Mouse (Mus musculus) liver (tissue): Measurements from ENCODE around the gene Axin1.
A peak's percentile ranks its signal among the peaks of the same experiment; 100 is the strongest.

Experiments used
- DNase-seq: peaks from one replicate; pipeline ENCODE4 v3.0.0-alpha.2; 2020; ENCODE audit warnings: mixed read lengths

The Axin1 gene

DNA sequence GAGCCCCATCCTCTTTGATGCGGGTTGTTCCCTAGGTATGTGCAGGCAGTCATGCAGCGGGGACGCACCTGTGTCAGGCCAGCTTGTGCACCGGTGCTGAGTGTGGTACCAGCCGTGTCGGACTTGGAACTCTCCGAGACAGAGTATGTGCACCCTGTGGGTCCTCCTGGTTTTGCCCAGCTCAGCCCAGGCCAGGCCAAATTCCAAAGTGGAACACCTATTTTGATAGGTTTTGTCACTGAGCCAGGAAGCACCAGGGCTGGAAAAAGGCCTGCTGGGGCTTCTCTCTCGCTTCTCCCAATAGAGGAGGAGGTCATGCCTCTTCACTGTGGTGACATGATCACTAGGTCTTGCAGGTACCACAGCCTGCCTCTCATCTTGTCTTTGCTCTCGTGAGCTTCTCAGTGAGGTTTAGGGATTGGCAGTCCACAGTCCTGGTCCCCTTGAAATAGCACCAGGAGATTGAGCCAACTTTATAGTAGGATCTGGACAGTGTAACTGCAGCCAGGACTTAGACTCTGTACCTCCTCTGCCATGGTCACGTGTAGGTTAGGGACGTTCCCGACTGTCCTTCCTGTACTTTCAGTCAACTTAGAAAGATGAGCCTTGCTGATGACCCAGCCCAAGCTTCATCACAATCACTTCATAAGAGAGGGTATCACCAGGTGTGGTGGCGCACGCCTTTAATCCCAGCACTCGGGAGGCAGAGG lies 54.1 kb downstream of the Axin1 start:
- no peak for DNase-seq

DNA sequence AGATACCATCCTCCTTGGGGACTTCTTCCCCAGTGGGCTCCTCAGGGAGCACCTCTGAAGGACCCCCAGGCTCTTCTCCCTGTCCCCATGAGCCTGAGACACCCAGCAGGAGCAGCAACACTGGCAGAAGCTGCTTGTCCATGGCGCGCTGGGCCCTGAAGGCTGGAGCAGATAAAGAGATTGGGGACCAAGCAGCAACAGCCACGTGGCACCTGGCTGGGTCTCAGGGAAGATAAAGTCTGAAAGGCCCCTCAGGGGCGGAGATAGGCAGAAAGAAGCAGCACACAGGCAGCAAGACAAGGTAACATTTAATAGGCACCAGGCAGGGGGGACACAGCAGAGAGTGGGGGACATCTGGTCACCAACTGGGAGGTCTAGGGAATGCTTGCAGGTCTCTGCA lies 60.4 kb downstream of the Axin1 start, which contains the start of gene Pdia2:
Gene Pdia2, minus strand, starts transcription at position 196 of the 400 bp plus-strand sequence.
- DNase-seq = peak; percentile 88

DNA sequence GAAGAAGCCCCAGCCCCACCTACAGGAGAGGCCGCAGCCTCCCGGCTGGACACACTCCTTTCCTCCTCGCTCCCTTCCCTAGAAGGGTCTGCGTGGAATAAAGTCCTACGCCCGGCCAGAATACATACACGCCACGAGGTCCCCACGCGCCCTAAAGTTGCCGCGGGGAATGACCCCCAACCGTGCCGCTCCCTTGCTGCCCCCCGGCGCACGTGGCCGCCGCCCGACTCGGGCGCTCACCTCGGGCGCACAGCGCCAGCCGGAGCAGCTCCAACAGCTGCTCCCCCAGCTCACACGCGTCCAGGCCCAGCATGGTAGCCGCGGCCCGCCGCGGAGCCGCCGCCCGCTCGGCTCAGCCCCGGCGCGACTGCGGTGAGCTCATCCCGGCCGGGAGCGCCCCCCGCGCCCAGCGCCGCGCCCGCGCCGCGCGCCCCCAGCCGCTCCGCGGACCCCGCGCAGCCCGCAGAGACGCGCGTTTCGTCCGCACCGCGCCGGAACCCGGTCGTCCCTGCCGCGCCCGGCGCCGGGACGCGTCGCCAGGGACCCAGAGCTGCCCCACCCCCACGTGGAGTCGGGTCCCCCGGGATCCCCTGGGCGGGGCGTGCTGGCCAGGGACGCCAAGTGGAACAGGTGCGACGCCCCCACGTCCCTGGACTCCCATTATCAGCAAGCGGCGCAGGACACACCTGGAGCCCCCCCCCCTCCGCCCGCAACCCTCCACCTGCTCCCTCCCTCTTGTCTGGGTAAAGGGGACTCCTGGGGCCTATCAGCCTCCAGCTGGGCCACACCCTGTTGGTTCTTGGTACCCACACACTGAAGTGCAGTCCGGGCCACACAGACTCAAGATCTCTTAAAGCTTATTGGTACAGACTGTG lies 62.6 kb downstream of the Axin1 start:
- DNase-seq = peak; percentile 78

GRCm38 (mm10) chr17:26201998-26202397 lies 63.5 kb downstream of the Axin1 start:
- DNase-seq = no peak

DNA sequence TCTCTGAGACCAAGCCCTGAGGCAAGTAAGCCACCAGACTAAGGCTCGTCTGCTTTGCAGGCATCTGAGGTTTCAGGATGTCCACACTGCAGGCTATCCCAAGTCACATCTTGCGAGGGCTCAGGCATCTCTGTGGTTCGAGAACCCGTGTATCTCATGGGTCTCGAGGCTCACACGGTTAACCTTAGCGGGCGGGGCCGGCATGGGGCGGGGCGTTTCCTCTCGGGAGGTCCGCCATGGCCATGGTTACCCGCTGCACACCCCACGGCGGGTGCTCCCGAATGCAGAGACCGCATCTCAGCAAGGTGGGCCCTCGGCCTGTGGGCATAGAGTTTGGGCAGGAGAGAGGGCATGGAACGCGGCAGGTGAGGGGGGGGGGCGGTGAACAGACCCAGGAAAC lies 64.2 kb downstream of the Axin1 start, which contains the start of gene Rgs11:
Gene Rgs11, plus strand, starts transcription at position 215 of the 400 bp plus-strand sequence.
- peak; percentile 72 for DNase-seq

- DNase-seq = peak; percentile 23
Observed at GRCm38 (mm10) chr17:26203321-26203811, 64.9 kb downstream of the Axin1 start.

- DNase-seq = no peak
Observed at GRCm38 (mm10) chr17:26204766-26205165, 66.3 kb downstream of the Axin1 start.

- DNase-seq = no peak
Observed at GRCm38 (mm10) chr17:26206392-26206791, 67.9 kb downstream of the Axin1 start.

DNA sequence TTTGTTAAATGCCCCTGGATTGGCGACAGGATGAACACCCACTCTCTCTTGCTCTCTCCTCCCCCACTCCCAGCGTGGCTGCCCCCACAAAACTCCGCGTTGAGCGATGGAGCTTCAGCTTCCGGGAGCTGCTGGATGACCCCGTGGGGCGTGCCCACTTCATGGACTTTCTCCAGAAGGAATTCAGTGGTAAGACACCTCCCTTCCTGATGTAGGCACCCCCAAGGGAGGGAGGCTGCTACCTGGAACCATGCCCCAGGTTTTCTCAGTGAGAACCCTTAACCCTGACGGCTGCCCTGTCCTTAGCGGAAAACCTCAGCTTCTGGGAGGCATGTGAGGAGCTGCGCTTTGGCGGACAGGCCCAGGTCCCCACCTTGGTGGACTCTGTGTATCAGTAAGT lies 69.2 kb downstream of the Axin1 start, which contains the start of gene Arhgdig:
Gene Arhgdig, minus strand, starts transcription at position 101 of the 400 bp plus-strand sequence.
- no peak for DNase-seq

- DNase-seq = no peak
Observed at GRCm38 (mm10) chr17:26212241-26212640, 73.8 kb downstream of the Axin1 start.

- no peak for DNase-seq
Observed at GRCm38 (mm10) chr17:26212681-26213080, 74.2 kb downstream of the Axin1 start.

DNA sequence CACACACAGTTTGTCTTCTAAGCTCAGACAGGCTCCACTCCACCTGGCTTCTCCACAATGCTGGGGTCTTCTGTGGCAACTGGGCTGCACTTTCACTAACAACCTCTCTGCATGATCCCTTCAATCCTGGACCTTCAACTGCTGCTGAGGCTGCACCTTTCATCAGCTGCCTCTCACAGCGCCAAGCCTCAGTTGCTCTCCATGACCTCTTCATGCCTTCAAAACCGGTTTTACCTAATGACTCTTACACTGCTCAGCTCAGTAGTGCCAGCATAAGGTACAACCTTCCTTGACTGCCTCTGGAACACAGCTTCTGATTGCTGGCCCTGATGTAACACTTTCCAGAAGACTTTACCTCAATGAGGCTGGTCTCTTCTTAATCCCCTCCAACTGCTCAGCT lies 83.0 kb downstream of the Axin1 start:
- no peak for DNase-seq

GRCm38 (mm10) chr17:26225150-26225549 lies 86.7 kb downstream of the Axin1 start:
- DNase-seq = no peak

DNA sequence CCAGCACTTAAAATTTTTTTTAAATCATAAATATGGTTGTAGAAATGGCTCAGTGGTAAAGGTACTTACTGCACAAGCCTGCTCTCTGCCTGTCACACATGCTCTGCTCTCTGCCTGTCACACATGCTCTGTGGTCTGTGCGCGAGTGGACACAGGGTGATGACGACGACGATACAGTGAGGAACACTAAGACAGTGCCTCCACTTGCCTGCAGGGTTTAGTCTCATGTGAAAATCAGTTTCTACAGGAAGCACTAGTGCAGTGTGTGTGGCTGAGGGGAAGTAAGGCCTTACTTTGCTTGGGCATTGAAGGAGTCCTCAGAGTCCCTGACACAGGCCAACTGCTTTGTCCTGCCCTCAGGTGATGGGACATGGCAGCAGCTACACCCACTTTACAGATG lies 91.3 kb downstream of the Axin1 start:
- no peak for DNase-seq

DNA sequence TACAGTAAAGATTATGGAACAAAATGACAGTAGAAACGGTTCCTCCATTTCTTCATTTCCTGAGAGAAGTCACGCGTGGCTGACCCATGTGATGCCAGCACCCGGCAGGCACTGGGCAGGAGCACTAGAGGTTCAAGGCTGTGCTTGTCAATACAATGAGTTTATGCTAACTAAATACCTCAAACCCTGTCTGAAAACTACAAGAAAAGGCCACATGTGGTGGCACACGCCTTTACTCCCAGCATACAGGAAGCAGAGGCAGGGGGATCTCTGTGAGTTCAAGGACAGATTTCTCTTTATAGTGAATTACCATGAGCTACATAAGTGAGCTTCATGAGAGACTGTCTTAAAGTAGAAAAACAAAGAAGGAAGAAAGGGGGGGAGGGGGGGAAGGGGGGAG lies 92.7 kb downstream of the Axin1 start:
- no peak for DNase-seq

DNA sequence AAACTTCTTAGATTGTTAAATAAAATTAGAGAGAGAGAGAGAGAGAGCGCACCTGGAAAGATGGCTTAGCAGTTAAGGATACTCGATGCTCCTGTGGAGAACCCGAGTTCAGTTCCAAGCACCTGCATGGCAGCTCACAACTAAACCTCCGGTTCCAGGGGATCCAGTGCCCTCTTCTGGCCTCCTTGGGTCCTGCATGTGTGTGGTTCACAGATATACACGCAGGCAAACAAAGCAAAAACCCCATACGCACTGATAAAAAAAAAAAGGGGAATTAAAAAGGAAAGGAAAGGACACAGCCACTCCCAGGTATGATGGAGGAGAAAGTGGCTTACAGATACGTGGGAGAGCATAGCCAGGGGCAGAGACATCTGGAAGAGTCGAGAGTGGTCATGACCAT lies 94.4 kb downstream of the Axin1 start:
- DNase-seq = peak; percentile 35

DNA sequence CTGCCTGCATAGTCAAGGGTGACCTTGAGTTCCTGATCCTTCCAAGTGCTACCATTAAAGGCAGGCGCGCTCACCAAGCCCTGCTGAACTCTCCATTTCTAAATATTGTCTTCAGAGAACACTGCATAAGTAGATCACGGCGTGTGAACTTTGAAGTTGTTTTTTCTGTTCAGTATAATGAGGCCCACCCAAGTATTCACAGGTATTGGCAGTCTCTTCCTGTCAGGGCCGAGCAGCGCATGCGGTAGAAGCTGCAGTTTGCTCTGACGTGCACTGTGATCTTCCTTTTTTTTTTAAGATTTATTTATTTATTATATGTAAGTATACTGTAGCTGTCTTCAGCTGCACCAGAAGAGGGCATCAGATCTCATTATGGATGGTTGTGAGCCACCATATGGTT lies 95.9 kb downstream of the Axin1 start:
- no peak for DNase-seq

DNA sequence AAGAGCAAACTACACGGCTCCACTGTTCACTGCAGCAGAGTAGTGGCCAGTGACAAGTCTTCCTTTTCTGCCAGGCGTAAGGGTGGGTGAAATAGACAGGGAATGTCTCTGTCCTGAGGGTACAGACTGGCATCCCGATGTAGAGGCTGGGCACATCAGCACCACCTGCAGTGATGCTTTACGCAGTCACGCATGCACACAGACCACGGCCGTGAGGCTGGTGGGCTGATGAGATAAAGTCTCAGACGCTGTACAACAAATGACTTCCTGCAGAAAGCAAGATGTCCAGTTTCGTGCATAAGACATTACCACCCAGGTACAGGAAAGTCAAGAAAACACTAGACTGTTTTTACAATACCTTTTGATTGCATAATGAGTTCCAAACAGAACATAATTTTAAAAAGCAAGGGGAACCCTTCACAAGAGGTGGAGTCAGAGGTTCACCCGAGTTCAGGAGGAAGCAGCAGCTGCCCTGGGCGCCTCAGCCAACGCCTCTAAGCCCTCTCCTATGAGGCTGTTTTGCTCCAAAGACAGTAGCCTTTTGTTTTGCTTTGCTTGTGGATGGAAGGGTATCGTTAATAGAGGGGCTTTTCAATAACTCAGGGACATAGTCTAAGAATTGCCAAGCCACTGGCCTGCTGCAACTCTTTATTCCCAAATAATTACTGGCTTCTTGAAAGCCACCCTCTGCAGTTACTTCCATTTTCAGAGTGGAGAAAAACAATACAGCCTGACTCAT lies 96.8 kb downstream of the Axin1 start:
- DNase-seq = no peak

- no peak for DNase-seq
Observed at GRCm38 (mm10) chr17:26237667-26238066, 99.2 kb downstream of the Axin1 start.

GRCm38 (mm10) chr17:26239551-26239950 lies 101.1 kb downstream of the Axin1 start:
- DNase-seq = no peak

DNA sequence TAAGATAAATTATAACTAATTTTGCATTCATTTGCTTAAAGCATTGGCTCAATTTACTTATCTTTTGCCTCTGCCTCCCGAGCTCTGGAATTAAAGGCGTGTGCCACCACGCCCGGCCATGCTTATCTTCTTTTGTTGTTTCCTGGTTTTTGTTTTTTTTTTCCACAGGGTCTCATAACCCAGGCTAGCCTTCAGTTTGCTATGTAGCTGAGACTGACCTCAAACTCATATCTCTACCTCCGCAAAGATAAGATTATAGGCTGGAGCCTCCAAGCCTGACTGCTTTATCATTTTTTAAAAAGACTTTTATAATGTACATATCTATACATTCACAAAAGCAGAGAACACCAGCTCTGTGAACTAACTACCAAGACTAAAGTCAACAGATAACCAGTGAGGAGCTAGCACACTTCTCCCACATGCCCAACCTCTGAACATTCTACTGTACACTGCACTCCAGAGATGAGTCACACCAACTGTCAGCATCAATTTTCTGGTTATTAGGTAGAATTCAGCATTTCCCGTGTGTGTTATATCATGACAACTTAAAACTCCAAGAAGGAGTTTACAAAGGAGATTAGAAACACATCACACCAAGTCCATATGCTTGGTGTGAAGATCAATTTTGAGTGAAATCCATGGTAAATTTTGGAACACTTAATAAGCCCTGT lies 101.8 kb downstream of the Axin1 start:
- DNase-seq = peak; percentile 21

GRCm38 (mm10) chr17:26240990-26241389 lies 102.5 kb downstream of the Axin1 start:
- DNase-seq = no peak
